Mouse (Mus musculus) myocyte (in vitro differentiated cells): Measurements from ENCODE around the gene Krt16. TPM values are rescaled to one million over a fixed set of nuclear protein-coding genes. Genes with fewer than 3 reads are reported as not detected.

Experiments
- H3K27me3 ChIP-seq: one replicate; pipeline ENCODE4 v1.6.1; 2011; ENCODE audit not compliant: control insufficient read depth, insufficient read depth, insufficient read length
- H3K36me3 ChIP-seq: one replicate; pipeline ENCODE4 v1.6.1; 2011; ENCODE audit not compliant: control insufficient read depth, insufficient read depth
- H3K4me2 ChIP-seq: one replicate; pipeline ENCODE4 v1.6.1; 2011; ENCODE audit warnings: low read depth, control low read depth
- H3K4me3 ChIP-seq: one replicate; pipeline ENCODE4 v1.5.1; 2011; ENCODE audit warnings: mild to moderate bottlenecking, control low read depth, moderate library complexity
- H3K79me2 ChIP-seq: one replicate; pipeline ENCODE4 v1.6.1; 2011; ENCODE audit not compliant: control insufficient read depth, insufficient read depth
- H3ac ChIP-seq: one replicate; pipeline ENCODE4 v1.6.1; 2011; ENCODE audit not compliant: control insufficient read depth, insufficient read length
- CEBPB ChIP-seq: IDR thresholded peaks from 2 replicates; pipeline ENCODE4 v1.6.1; 2011; ENCODE audit warnings: mild to moderate bottlenecking, moderate library complexity; ENCODE audit not compliant: poor library complexity, insufficient read depth, severe bottlenecking
- E2F4 ChIP-seq: IDR thresholded peaks from one replicate; pipeline ENCODE4 v1.6.1; 2011; ENCODE audit warnings: mild to moderate bottlenecking, control low read depth, moderate library complexity; ENCODE audit not compliant: insufficient read depth
- MAX ChIP-seq: IDR thresholded peaks from one replicate; pipeline ENCODE4 v1.6.1; 2011; ENCODE audit warnings: low read depth, mild to moderate bottlenecking, control low read depth
- MYOD1 ChIP-seq, 3 experiments: IDR thresholded peaks; one replicate each; pipeline ENCODE4 v1.6.1; 2011; ENCODE audit warnings: control low read depth in 2 of 3, low read depth in 2 of 3, mild to moderate bottlenecking in 2 of 3, moderate library complexity in 1 of 3; ENCODE audit not compliant: insufficient read length in 2 of 3, control insufficient read depth in 1 of 3
- MYOG ChIP-seq, 3 experiments: IDR thresholded peaks; one replicate each; pipeline ENCODE4 v1.6.1; 2011; ENCODE audit warnings: control low read depth in 2 of 3, low read depth in 2 of 3, mild to moderate bottlenecking in 2 of 3; ENCODE audit not compliant: insufficient read length in 2 of 3, control insufficient read depth in 1 of 3, insufficient read depth in 1 of 3
- POLR2A ChIP-seq: IDR thresholded peaks from one replicate; pipeline ENCODE4 v1.6.1; 2011; ENCODE audit warnings: low read depth, mild to moderate bottlenecking, control low read depth, moderate library complexity; ENCODE audit not compliant: insufficient read length
- POLR2AphosphoS2 ChIP-seq: IDR thresholded peaks from one replicate; pipeline ENCODE4 v1.6.1; 2011; ENCODE audit warnings: low read depth, control low read depth; ENCODE audit not compliant: insufficient read length
- REST ChIP-seq: IDR thresholded peaks from one replicate; pipeline ENCODE4 v1.6.1; 2011; ENCODE audit warnings: mild to moderate bottlenecking, control low read depth, moderate library complexity; ENCODE audit not compliant: insufficient read depth, insufficient read length
- SRF ChIP-seq: IDR thresholded peaks from one replicate; pipeline ENCODE4 v1.6.1; 2011; ENCODE audit warnings: low read depth; ENCODE audit not compliant: control insufficient read depth, insufficient read length
- TCF12 ChIP-seq: IDR thresholded peaks from one replicate; pipeline ENCODE4 v1.6.1; 2011; ENCODE audit warnings: mild to moderate bottlenecking, control low read depth; ENCODE audit not compliant: poor library complexity, insufficient read depth, severe bottlenecking
- TCF3 ChIP-seq: IDR thresholded peaks from one replicate; pipeline ENCODE4 v1.6.1; 2011; ENCODE audit warnings: low read depth, control low read depth; ENCODE audit not compliant: insufficient read length
- USF1 ChIP-seq: IDR thresholded peaks from one replicate; pipeline ENCODE4 v1.6.1; 2011; ENCODE audit warnings: low read depth, mild to moderate bottlenecking, control low read depth, moderate library complexity
- polyA plus RNA-seq: library from polyadenylated mRNA; unstranded; fragments of >200 nt; fragmentation: generic; extraction: Trizol; gene quantifications from one replicate; pipeline ENCODE4 v1.2.1, GENCODE M21; 2012; ENCODE audit warnings: missing spikeins

Krt16 gene
- polyA plus RNA-seq = 0.10 TPM

DNA sequence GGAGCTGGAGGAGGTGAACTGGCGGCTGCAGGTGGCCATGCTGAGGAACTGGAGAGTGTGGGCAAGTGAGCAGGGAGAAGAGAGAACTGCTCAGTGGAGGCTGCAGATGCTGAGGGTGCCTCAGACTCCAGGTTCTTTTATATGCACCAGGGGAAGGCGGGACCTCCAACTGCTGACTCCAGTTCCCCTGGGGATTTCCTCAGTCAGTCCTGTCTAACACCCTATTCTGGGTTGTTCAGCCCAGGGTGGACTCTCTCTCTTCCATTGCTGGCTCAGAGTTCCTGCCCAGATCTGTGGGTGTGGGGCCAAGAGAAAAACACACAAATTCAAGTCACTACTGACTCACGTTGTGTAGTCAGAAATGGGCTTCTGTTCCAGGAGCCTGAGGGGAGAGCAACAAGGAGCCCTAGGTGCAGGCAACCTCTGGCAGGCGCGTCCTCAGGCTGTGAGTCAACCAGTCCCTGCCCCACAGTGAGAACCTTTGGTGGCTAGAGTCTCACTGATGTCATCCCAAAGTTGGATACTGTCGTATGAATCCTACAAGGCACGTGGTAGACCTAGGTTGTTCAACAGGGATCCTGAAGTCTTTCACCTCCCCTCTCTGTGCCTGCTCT, at the start of gene Krt16:
TSS of gene Krt16 (minus strand) at position 51 of the 614 bp plus-strand sequence.
- no peak within 1 kb of the TSS for H3K4me2 ChIP-seq
- no peaks in the 10 kb centered on the region for H3K36me3 ChIP-seq
- H3K79me2 ChIP-seq = no peaks in the 10 kb centered on the region
- H3K27me3 ChIP-seq = no peaks in the 10 kb centered on the region
- TF ChIP-seq POLR2A (no peak), MYOG (IDR thresholded peaks at IDR 0.05; ENCODE audit: control insufficient read depth in 1 of 3, insufficient read depth in 1 of 3, insufficient read length in 2 of 3, low read depth in 2 of 3) (no peak)
- H3K4me3 ChIP-seq = no peak within 1 kb of the TSS
- no peak within 1 kb of the TSS for H3ac ChIP-seq

DNA sequence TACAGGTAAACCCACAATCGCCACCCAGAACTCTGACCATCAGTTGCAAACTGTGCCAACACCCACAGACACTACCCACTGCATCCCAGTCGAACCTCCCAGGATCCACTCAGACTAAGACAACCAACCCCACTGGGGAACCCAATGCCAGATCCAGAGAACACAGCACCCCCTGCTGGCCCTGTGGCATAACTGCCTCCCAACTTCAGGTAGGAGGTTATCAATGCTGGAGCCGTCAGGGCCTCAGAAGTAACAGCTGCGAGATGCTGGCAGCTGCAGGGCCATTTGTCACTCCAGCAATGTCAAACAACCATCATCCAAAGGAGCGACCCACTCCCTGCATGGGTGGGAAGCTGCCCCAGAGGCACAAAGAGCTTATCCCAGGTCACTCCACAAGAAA, 49.1 kb upstream of the Krt16 start:
- Histone ChIP-seq H3ac (no peak overlapping the region), H3K27me3 (no peaks in the 10 kb centered on the region), H3K4me2 (no peak overlapping the region), H3K36me3 (no peaks in the 10 kb centered on the region), H3K4me3 (no peak overlapping the region), H3K79me2 (no peaks in the 10 kb centered on the region)
- TF ChIP-seq MYOD1 (IDR thresholded peaks at IDR 0.05; ENCODE audit: control insufficient read depth in 1 of 3, insufficient read length in 2 of 3, low read depth in 2 of 3) = peak in 2 of 3 experiments; percentile 20 to 54
- TF ChIP-seq MYOG (IDR thresholded peaks at IDR 0.05; ENCODE audit: control insufficient read depth in 1 of 3, insufficient read depth in 1 of 3, insufficient read length in 2 of 3, low read depth in 2 of 3) = peak in 2 of 3 experiments; percentile 29 to 59
- TF ChIP-seq TCF12 = no peak
- no peak for TF ChIP-seq MAX
- TF ChIP-seq POLR2AphosphoS2 = no peak

DNA sequence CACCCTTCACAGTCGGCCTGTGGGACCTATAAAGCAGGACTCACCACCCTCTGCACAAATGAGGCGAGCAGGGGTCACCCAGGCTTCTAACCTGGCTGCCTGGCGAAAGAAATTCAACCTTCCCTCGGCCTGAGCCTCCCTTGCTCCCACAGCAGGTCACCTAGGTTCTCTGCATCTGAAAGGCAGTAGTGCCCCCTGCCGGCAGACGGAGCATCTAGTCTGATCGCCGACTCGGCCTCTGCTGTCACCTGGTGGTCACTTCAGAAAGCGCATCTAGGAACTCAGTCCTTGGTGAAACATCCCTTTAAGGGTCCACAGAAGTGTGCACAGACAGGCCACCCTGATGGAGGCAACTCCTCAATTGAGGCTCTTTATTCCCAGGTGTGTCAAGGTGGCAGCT, 46.6 kb upstream of the Krt16 start:
- Histone ChIP-seq H3K4me3 (no peak overlapping the region), H3K79me2 (no peaks in the 10 kb centered on the region), H3K27me3 (no peaks in the 10 kb centered on the region), H3K36me3 (no peaks in the 10 kb centered on the region), H3K4me2 (no peak overlapping the region), H3ac (no peak overlapping the region)
- TF ChIP-seq TCF12 (no peak), SRF (no peak), POLR2A (no peak), REST (no peak)

DNA sequence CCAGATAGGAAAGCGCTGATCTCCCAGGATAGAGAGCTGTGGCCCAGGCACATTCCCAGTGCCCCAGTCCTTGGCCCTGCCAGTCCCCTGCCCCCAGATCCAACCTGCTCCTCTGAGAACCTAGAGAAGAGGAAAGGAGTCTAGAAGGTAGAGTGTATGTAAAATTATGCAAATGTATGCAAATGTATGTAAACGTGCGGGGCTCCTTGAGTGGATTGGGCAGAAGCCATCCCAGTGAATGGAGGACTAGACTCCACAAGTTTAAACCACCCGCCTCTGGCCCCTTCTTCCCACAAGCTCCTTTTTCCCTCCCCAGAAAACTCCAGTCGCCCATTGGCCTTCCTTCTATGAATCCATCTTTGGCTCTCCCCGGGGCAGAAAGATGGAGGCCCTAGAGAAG, 44.2 kb upstream of the Krt16 start:
- no peak overlapping the region for H3K4me3 ChIP-seq
- no peaks in the 10 kb centered on the region for H3K27me3 ChIP-seq
- H3K79me2 ChIP-seq = no peaks in the 10 kb centered on the region
- no peaks in the 10 kb centered on the region for H3K36me3 ChIP-seq
- no peak overlapping the region for H3K4me2 ChIP-seq
- no peak for TF ChIP-seq TCF3
- no peak for TF ChIP-seq MYOD1 (IDR thresholded peaks at IDR 0.05; ENCODE audit: control insufficient read depth in 1 of 3, insufficient read length in 2 of 3, low read depth in 2 of 3)
- TF ChIP-seq USF1 = no peak
- TF ChIP-seq E2F4 = no peak
- no peak for TF ChIP-seq POLR2A
- no peak for TF ChIP-seq SRF
- TF ChIP-seq MYOG (IDR thresholded peaks at IDR 0.05; ENCODE audit: control insufficient read depth in 1 of 3, insufficient read depth in 1 of 3, insufficient read length in 2 of 3, low read depth in 2 of 3) = no peak
- TF ChIP-seq POLR2AphosphoS2 = no peak
- no peak for TF ChIP-seq MAX
- TF ChIP-seq TCF12 = no peak
- no peak for TF ChIP-seq REST
- TF ChIP-seq CEBPB = no peak
- no peak overlapping the region for H3ac ChIP-seq

DNA sequence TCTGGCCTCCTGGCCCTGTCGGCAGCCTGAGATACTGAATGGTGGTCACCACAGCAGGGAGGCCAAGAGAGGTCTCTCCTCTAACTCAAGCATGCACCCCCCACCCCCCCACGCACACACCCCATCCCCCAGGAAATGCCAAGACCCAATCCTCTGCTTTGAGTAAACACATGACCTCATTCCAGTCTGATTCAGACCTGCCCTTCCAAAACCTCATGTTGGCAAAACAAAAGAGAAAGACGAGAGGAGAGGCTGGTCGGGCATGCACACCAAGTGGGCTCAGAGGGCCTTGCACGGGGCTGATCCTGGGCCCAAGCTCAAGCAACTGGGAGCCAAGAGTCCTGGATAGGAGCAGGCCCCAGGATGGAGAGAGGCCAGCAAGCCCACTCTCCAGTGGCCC, 41.5 kb upstream of the Krt16 start:
- Histone ChIP-seq H3K36me3 (no peaks in the 10 kb centered on the region), H3K4me3 (no peak overlapping the region), H3ac (no peak overlapping the region), H3K79me2 (no peaks in the 10 kb centered on the region), H3K4me2 (peak overlapping the region; percentile 53), H3K27me3 (no peaks in the 10 kb centered on the region)
- TF ChIP-seq POLR2A (peak; percentile 23), E2F4 (no peak), TCF3 (no peak)

DNA sequence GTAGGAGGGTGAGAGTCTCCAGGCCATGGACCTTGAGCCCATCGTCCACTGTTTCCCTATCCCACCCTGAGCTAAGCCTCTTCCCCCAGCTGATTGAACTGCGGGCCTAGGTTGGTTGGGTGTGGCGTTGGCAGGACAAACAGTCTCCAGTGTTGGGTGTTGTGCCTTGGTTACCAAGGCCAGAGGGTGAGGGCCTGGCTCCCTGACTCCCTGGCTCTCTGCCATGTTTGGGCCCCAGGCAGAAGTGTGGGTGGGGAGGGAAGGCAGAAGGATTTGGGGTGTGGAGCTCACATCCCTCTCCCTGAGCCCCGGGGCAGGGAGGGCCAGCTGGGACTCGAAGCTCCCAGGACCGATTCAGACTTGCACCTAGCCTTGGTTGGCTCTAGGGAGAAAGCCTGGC, 40.2 kb upstream of the Krt16 start:
- H3K4me2 ChIP-seq = peak overlapping the region; percentile 30

More for the DNA sequence above, 40.2 kb upstream of the Krt16 start:
- H3ac ChIP-seq = no peak overlapping the region
- TF ChIP-seq CEBPB = no peak
- TF ChIP-seq TCF3 = no peak
- peak; percentile 36 for TF ChIP-seq POLR2A
- no peak for TF ChIP-seq TCF12
- no peak for TF ChIP-seq POLR2AphosphoS2
- no peak for TF ChIP-seq MAX
- no peaks in the 10 kb centered on the region for H3K27me3 ChIP-seq
- H3K4me3 ChIP-seq = no peak overlapping the region
- no peaks in the 10 kb centered on the region for H3K36me3 ChIP-seq
- H3K79me2 ChIP-seq = no peaks in the 10 kb centered on the region
